Mouse (Mus musculus) liver, embryonic 12.5 days (tissue): ENCODE data around the gene Tnn. TPM values are rescaled to one million over a fixed set of nuclear protein-coding genes. Genes with fewer than 3 reads are reported as not detected.

ENCODE experiments used
- ATAC-seq: fragments of 200-750 bp; cut with Nextera tagmentation; 2 replicates; pipeline ENCODE4 v1.8.0; 2017; ENCODE audit warnings: moderate number of reproducible peaks, mild to moderate bottlenecking, moderate library complexity
- H3K27ac ChIP-seq: fragments of 300-500 bp; sonication (generic); 2 replicates; pipeline ENCODE4 v1.5.1; 2016; ENCODE audit warnings: mild to moderate bottlenecking
- H3K27me3 ChIP-seq: fragments of 300-500 bp; sonication (generic); replicated peaks from 2 replicates; pipeline ENCODE4 v1.6.1; 2016; ENCODE audit warnings: mild to moderate bottlenecking, moderate library complexity
- H3K36me3 ChIP-seq: fragments of 300-500 bp; sonication (generic); 2 replicates; pipeline ENCODE4 v1.6.1; 2016; ENCODE audit warnings: mild to moderate bottlenecking, moderate library complexity
- H3K4me1 ChIP-seq: fragments of 300-500 bp; sonication (generic); 2 replicates; pipeline ENCODE4 v1.6.1; 2016
- H3K4me2 ChIP-seq: fragments of 300-500 bp; sonication (generic); 2 replicates; pipeline ENCODE4 v1.6.1; 2016; ENCODE audit warnings: mild to moderate bottlenecking, moderate library complexity
- H3K4me3 ChIP-seq: fragments of 300-500 bp; sonication (generic); 2 replicates; pipeline ENCODE4 v1.5.1; 2016; ENCODE audit warnings: mild to moderate bottlenecking, moderate library complexity
- H3K9ac ChIP-seq: fragments of 300-500 bp; sonication (generic); 2 replicates; pipeline ENCODE4 v1.6.1; 2016; ENCODE audit warnings: mild to moderate bottlenecking, moderate library complexity
- H3K9me3 ChIP-seq: fragments of 300-500 bp; sonication (generic); replicated peaks from 2 replicates; pipeline ENCODE4 v1.6.1; 2016; ENCODE audit warnings: mild to moderate bottlenecking, moderate library complexity
- WGBS: fragments of 180-500 bp; shearing (Covaris S2); methylation state at CpG from one replicate; pipeline ENCODE4 v1.1.7; 2016; ENCODE audit not compliant: insufficient replicate concordance; 5-methylcytosine and 5-hydroxymethylcytosine counted together
- polyA plus RNA-seq: library from polyadenylated mRNA; unstranded; fragments of >200 nt; fragmentation: Nextera tagmentation; extraction: Ambion mirVana; gene quantifications from 2 replicates; pipeline ENCODE4 v1.2.1, GENCODE M21; 2016

Tnn gene
- polyA plus RNA-seq = 0.02 TPM in 2 replicates

DNA sequence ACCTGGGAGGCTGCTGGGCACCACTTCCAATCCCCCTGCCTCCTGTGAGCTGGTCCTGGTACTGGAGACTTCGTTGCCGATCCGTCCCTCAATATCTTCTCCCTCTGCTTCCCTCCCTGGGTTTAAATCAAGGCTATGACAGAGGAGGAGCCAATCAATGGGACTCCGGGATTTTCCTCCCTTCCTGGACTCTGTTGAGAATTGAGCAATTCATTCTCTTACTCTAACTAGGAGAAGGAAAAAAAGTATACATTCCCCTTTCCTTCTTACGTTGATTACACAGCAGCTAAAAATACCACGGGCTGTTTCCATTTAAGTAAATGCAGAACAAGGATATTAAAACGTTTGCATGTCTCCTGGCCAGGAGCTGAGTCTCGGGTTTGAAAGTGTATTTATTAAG, at the start of gene Tnn:
Tnn (minus strand) TSS at position 101 of the 400 bp plus-strand sequence.
- Histone ChIP-seq H3K27me3 (no peaks in the 10 kb centered on the region), H3K4me2 (no peak within 1 kb of the TSS), H3K9ac (no peak within 1 kb of the TSS), H3K27ac (no peak within 1 kb of the TSS), H3K4me3 (no peak within 1 kb of the TSS), H3K36me3 (no peaks in the 10 kb centered on the region), H3K4me1 (no peaks in the 10 kb centered on the region), H3K9me3 (no peaks in the 10 kb centered on the region)
- 51% methylated on average over 8 of the region's 8 CpGs for whole genome bisulfite sequencing
- ATAC-seq = no peak

GRCm38 (mm10) chr1:160195337-160195663, 41.9 kb upstream of the Tnn start:
- Histone ChIP-seq H3K9ac (peak overlapping the region; percentile 78), H3K9me3 (no peaks in the 10 kb centered on the region), H3K4me2 (peak overlapping the region; percentile 77), H3K4me3 (peak overlapping the region; percentile 81), H3K27ac (peak overlapping the region; percentile 70), H3K27me3 (no peaks in the 10 kb centered on the region), H3K36me3 (peaks cover 38% of the 10 kb centered on the region), H3K4me1 (peaks cover 23% of the 10 kb centered on the region)
- whole genome bisulfite sequencing = under 1% methylated on average over 13 of the region's 13 CpGs
- ATAC-seq = peak; percentile 57

DNA sequence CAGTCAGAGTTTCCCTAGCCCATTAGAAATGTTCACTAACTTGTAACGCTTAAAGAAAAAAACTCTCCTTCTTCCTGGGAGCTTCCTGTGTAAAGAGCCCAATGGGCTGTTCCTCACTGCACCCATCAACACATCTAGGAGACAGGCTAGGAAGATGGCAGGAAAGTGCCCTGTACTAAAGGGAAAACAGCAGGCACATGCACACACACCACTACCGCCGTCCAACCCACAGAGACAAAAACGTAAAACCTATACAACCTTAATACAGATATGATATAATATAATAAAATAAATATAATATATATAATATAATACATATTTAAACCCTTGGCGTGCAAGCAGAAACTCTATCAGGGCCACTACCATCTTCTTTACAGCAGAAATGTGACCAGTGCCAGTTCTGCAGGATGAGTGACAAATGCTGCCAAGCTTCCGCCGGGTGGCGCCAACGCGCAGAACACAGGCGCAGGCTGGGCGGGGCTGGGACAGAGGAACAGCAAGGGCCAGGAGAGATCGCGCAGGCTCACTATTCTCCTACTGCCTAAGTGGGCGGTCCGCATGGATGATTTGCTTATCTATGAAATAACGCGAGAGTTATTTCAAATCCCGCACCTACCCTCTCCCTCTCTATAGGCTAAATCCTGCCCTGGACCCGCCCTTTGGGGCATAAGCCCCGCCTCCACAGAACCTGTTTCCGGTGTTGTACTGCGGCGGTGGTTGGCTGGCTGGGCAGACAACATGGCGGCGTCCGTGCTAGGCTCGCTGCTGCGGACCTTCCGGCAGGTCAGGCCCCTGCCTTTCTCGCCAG, 41.4 kb upstream of the Tnn start, which contains the start of gene Mrps14:
Mrps14 (plus strand) TSS at position 687 of the 808 bp plus-strand sequence.
- no peaks in the 10 kb centered on the region for H3K27me3 ChIP-seq
- ATAC-seq = peak; percentile 100
- H3K4me2 ChIP-seq = peak within 1 kb of the TSS; percentile 77
- 8% methylated on average over 31 of the region's 31 CpGs for WGBS
- peak within 1 kb of the TSS; percentile 78 for H3K9ac ChIP-seq
- H3K4me3 ChIP-seq = peak within 1 kb of the TSS; percentile 81
- H3K9me3 ChIP-seq = no peaks in the 10 kb centered on the region
- H3K4me1 ChIP-seq = peaks cover 23% of the 10 kb centered on the region
- peaks cover 34% of the 10 kb centered on the region for H3K36me3 ChIP-seq
- H3K27ac ChIP-seq = peak within 1 kb of the TSS; percentile 70

DNA sequence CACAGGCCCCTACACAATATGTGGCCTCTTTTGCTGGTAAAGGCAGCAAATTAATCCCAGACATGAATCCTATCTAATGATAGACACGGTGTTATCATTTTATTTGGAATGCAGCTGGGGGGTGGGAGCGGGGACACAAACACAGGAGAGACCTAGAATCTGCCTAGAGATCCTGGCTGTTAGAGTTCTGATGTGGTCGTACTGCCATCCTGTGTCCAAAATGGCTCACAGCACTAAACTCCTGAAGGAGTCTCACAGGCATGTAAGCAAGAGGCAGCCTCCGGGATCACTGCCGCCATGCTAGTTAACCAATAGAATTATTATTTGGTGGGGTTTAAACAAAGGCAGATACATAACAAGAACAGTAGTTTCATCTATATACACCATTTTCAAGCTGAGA, 31.1 kb upstream of the Tnn start:
- Histone ChIP-seq H3K36me3 (no peaks in the 10 kb centered on the region), H3K27me3 (no peaks in the 10 kb centered on the region), H3K9ac (no peak overlapping the region), H3K9me3 (no peaks in the 10 kb centered on the region), H3K4me3 (no peak overlapping the region), H3K4me2 (no peak overlapping the region), H3K4me1 (no peaks in the 10 kb centered on the region), H3K27ac (no peak overlapping the region)
- no peak for ATAC-seq
- 23% methylated on average over 5 of the region's 5 CpGs for WGBS

DNA sequence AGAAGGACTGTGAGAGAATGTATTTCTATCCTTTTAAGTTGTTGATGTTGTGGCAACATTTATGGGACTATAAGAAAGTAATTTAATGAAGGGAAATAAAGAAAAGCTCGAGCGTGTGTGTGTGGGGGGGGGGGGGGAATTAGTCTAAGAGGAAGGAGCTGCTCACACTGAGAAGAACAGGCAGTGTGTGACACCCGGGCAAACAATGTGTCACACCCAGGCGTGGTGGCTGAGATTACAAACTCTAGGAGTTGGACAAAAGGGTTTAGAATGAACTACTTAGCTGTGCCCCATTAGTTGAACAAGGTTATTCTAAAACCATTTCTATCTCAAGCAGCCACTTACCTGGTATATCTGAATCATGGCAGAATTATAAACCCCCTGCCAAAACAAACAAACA, 27.8 kb upstream of the Tnn start:
- 47% methylated on average over 4 of the region's 4 CpGs for WGBS
- H3K36me3 ChIP-seq = no peaks in the 10 kb centered on the region
- no peaks in the 10 kb centered on the region for H3K4me1 ChIP-seq
- no peaks in the 10 kb centered on the region for H3K27me3 ChIP-seq
- ATAC-seq = no peak
- no peak overlapping the region for H3K4me2 ChIP-seq
- H3K27ac ChIP-seq = no peak overlapping the region
- H3K9me3 ChIP-seq = no peaks in the 10 kb centered on the region
- no peak overlapping the region for H3K4me3 ChIP-seq
- H3K9ac ChIP-seq = no peak overlapping the region

- WGBS = 72% methylated on average over 8 of the region's 8 CpGs
- Histone ChIP-seq H3K27me3 (no peaks in the 10 kb centered on the region), H3K27ac (no peak overlapping the region), H3K4me1 (no peaks in the 10 kb centered on the region), H3K4me3 (no peak overlapping the region), H3K4me2 (no peak overlapping the region), H3K9me3 (no peaks in the 10 kb centered on the region), H3K9ac (no peak overlapping the region), H3K36me3 (no peaks in the 10 kb centered on the region)
- ATAC-seq = no peak
Observed at GRCm38 (mm10) chr1:160176903-160177302, 23.5 kb upstream of the Tnn start.

DNA sequence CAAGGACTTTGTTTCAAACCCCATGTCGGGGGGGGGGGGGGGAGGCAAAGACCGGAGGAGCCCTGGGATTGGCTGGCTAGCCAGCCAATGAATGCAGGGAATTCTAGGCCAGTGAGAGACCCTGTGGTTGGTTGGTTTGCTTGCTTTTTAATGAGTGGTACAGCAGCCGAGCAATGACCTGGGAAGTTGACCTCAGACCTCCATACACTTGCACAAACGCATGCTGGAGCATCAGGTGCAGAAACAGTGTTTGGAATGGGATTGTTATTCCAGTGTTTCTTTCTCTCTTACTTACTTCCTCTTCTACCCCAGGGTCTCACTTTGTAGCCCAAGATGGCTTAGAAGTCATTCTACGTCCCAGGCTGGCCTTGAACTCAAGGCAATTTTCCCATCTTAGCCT, 13.2 kb upstream of the Tnn start:
- Histone ChIP-seq H3K27me3 (no peaks in the 10 kb centered on the region), H3K9me3 (no peaks in the 10 kb centered on the region), H3K27ac (no peak overlapping the region), H3K36me3 (no peaks in the 10 kb centered on the region), H3K4me3 (no peak overlapping the region), H3K4me2 (no peak overlapping the region), H3K9ac (no peak overlapping the region), H3K4me1 (no peaks in the 10 kb centered on the region)
- no peak for ATAC-seq
- 51% methylated on average over 3 of the region's 5 CpGs for WGBS

- no peaks in the 10 kb centered on the region for H3K36me3 ChIP-seq
- H3K4me2 ChIP-seq = no peak overlapping the region
- no peaks in the 10 kb centered on the region for H3K27me3 ChIP-seq
- H3K9me3 ChIP-seq = no peaks in the 10 kb centered on the region
- no peak for ATAC-seq
- H3K4me3 ChIP-seq = no peak overlapping the region
- no peaks in the 10 kb centered on the region for H3K4me1 ChIP-seq
- 78% methylated on average over 2 of the region's 2 CpGs for WGBS
- H3K27ac ChIP-seq = no peak overlapping the region
- no peak overlapping the region for H3K9ac ChIP-seq
Observed at GRCm38 (mm10) chr1:160158190-160158589, 4.8 kb upstream of the Tnn start.

DNA sequence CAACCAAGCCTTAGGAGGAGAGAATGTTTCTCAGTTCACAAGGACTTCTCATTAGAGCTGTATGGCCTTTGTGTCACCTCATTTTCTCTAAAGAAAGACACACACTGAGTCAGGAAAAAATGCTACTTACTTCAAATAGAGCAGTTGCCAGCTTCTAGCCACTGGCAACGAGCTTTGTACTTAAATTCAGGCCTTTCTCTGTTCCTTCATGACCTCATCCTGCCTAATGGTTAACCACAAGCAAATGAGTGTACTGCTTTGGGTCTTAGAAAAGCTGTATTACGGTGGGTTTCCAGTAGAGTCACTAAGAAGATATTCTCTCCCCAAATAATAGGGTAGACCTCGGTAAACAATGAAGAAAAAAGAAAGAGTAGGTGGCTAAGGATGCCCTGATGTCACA, 2.7 kb downstream of the Tnn start:
- ATAC-seq = no peak
- 35% methylated on average over 3 of the region's 3 CpGs for whole genome bisulfite sequencing
- Histone ChIP-seq H3K4me3 (no peak overlapping the region), H3K27me3 (no peaks in the 10 kb centered on the region), H3K36me3 (no peaks in the 10 kb centered on the region), H3K9me3 (no peaks in the 10 kb centered on the region), H3K4me2 (no peak overlapping the region), H3K4me1 (no peaks in the 10 kb centered on the region), H3K27ac (no peak overlapping the region), H3K9ac (no peak overlapping the region)

GRCm38 (mm10) chr1:160149291-160149906, 4.0 kb downstream of the Tnn start:
- 59% methylated on average over 11 of the region's 11 CpGs for WGBS
- H3K27ac ChIP-seq = no peak overlapping the region

DNA sequence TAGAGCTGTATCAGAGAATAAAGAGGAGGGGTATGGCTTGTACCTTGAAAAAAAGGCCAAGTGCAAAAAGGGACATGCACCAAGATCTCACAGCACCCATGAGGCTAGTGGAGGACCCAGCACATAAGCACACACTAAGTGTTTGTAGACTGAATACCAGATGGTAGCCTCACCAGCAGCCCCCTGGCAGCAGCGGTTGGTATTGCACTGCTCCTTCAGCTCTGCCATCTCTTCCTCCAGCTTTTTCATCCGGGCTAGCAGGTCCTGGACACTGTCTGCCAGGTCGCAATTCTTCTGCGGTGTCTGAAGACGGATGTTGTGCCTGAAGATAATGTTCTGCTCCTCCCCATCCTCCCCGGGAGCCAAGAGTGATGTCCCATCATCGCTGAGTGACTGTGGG, 6.1 kb downstream of the Tnn start:
- no peak for ATAC-seq
- Histone ChIP-seq H3K9me3 (no peaks in the 10 kb centered on the region), H3K9ac (no peak overlapping the region), H3K27me3 (no peaks in the 10 kb centered on the region), H3K4me3 (no peak overlapping the region), H3K4me2 (no peak overlapping the region), H3K36me3 (no peaks in the 10 kb centered on the region), H3K27ac (no peak overlapping the region), H3K4me1 (no peaks in the 10 kb centered on the region)
- WGBS = 62% methylated on average over 7 of the region's 7 CpGs

More at GRCm38 (mm10) chr1:160149291-160149906, 4.0 kb downstream of the Tnn start:
- no peak for ATAC-seq
- H3K27me3 ChIP-seq = no peaks in the 10 kb centered on the region
- H3K4me3 ChIP-seq = no peak overlapping the region
- H3K4me2 ChIP-seq = no peak overlapping the region
- no peaks in the 10 kb centered on the region for H3K9me3 ChIP-seq
- H3K4me1 ChIP-seq = no peaks in the 10 kb centered on the region
- H3K9ac ChIP-seq = no peak overlapping the region
- no peaks in the 10 kb centered on the region for H3K36me3 ChIP-seq

DNA sequence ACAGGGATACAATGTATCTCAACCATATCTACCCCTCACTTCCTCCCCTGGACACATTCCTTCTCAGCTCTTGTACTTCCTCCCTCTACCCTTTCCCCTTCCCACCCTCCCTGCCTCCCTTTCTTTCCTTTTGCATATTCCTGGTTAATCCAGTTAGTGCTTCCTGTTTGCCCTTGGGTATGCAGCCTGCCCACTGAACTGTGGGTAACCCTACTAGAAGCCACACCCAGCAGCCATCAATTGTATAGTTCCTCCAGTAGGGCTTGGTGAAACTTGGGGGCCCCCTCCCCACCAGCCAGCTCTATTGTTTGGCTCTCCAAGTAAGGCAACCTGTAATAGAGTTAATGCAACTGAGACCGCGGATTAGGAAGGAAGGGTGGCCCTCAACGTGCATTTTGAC, 7.8 kb downstream of the Tnn start:
- Histone ChIP-seq H3K9ac (no peak overlapping the region), H3K27me3 (no peaks in the 10 kb centered on the region), H3K36me3 (no peaks in the 10 kb centered on the region), H3K4me2 (no peak overlapping the region), H3K27ac (no peak overlapping the region), H3K9me3 (no peaks in the 10 kb centered on the region), H3K4me3 (no peak overlapping the region), H3K4me1 (no peaks in the 10 kb centered on the region)
- no peak for ATAC-seq
- WGBS = 59% methylated on average over 3 of the region's 3 CpGs
